Comparison of ENCODE assay signal across 8 mouse cellular contexts in the genomic region with DNA sequence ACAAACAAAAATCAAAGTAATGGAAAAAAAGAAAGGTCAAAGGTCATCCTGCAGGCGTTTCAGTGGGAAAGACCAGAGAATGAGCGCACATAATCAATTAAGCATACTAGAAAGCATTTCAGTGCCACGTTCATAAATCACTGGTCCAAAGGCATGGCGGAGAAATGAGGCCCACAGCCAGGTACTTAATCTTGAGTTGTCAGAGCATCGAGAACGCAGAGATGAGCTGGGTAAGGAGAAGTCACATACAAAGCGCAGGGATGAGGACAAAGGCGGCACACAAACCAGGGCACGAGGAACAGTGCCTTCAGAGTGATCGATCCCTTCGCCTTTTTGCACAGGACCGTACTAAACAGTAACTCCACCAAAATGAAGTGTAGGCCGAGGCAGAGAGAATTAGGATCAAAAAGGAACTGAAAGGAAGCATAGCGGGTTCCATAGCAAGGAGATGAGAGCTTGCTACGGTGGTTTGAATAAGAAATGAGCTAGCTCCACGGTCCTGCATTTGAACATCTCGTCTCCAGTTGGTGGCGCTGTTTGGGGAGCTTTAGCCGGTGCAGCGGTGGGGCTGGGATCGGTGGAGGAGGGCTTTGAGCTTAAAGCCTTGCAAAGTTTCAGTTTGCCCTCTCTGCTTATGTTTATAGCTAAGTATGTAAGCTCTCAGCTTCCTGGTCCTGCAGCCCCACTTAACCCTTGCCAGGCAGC. TPM values are rescaled to one million over a fixed set of nuclear protein-coding genes. Genes with fewer than 3 reads are reported as not detected.
DNase-seq lines count a peak whose midpoint lies in the region; ATAC-seq and TF ChIP-seq lines count a peak whose summit lies in the region.

No protein-coding gene starts in this region.

- H3K27me3 ChIP-seq in heart, adult 2 months (ENCODE audit: control insufficient read depth, insufficient read depth, low read length), result no peaks in the 10 kb centered on the region
- H3K27me3 ChIP-seq in limb, embryonic 14.5 days (ENCODE audit: control insufficient read depth, insufficient read depth, low read length), result no peaks in the 10 kb centered on the region
- no peaks in the 10 kb centered on the region for H3K27me3 ChIP-seq in midbrain, embryonic 16.5 days (ENCODE audit: control insufficient read depth, insufficient read depth, low read depth, low read length)
- no peaks in the 10 kb centered on the region for H3K27me3 ChIP-seq in spleen, adult 2 months (ENCODE audit: control insufficient read depth, insufficient read depth, low read length)

- no peak for TF ChIP-seq POLR2A in heart, adult 2 months (IDR thresholded peaks at IDR 0.05; ENCODE audit: insufficient read depth, low read depth, low read length)
- 0 out of 2 replicates have a peak, but pooled peaks have one; percentile 16 for TF ChIP-seq POLR2A in limb, embryonic 14.5 days (IDR thresholded peaks at IDR 0.05; ENCODE audit: borderline replicate concordance, extremely low read depth, insufficient read depth, insufficient read length)
- no peak for TF ChIP-seq POLR2A in spleen, adult 2 months (IDR thresholded peaks at IDR 0.05; ENCODE audit: low read depth, low read length)

- H3K9ac ChIP-seq in heart, adult 2 months (ENCODE audit: low read depth, low read length), result no peak overlapping the region
- 0 out of 2 replicates have a peak overlapping the region, but pooled peaks have one; percentile 8 for H3K9ac ChIP-seq in limb, embryonic 14.5 days (ENCODE audit: low read depth, low read length, severe bottlenecking)
- H3K9ac ChIP-seq in midbrain, embryonic 16.5 days (ENCODE audit: low read depth, low read length), result peak overlapping the region; percentile 47; the same call in 1 of the 2 replicates

- DNase-seq in urinary bladder, adult 18-20 months (ENCODE audit: low spot score in 2 of 2), result peak; percentile 26 to 29
- DNase-seq in urinary bladder, postnatal 10 days (ENCODE audit: low spot score), result no peak
- DNase-seq in embryo, embryonic 9.5 days (ENCODE audit: extremely low spot score), result peak; percentile 90
- peak; percentile 58 to 72 for DNase-seq in heart, adult 2 months
- peak; percentile 70 for DNase-seq in kidney, adult 18-20 months
- peak; percentile 87 for DNase-seq in limb, embryonic 14.5 days (ENCODE audit: low spot score)
- peak; percentile 28 to 68 for DNase-seq in spleen, adult 2 months (ENCODE audit: low read depth in 1 of 2, low spot score in 2 of 2)

- no peaks in the 10 kb centered on the region for H3K9me3 ChIP-seq in limb, embryonic 14.5 days (ENCODE audit: control insufficient read depth, low read length)
- no peaks in the 10 kb centered on the region for H3K9me3 ChIP-seq in midbrain, embryonic 16.5 days (replicated peaks; ENCODE audit: control insufficient read depth, low read length, poor library complexity, severe bottlenecking)

- 0 out of 2 replicates have a peak, but pooled peaks have one; percentile 28 for TF ChIP-seq EP300 in heart, adult 2 months (IDR thresholded peaks at IDR 0.05; ENCODE audit: insufficient read depth, low read depth, low read length)

- H3K4me1 ChIP-seq in heart, adult 2 months (ENCODE audit: control insufficient read depth, insufficient read depth, low read length), result peaks cover 8% of the 10 kb centered on the region
- H3K4me1 ChIP-seq in limb, embryonic 14.5 days (ENCODE audit: control insufficient read depth, insufficient read depth, low read length), result peaks cover 32% of the 10 kb centered on the region
- H3K4me1 ChIP-seq in midbrain, embryonic 16.5 days (ENCODE audit: control insufficient read depth, insufficient read depth, low read length), result peaks cover 18% of the 10 kb centered on the region
- no peaks in the 10 kb centered on the region for H3K4me1 ChIP-seq in spleen, adult 2 months (ENCODE audit: control insufficient read depth, insufficient read depth, insufficient read length)

- H3K36me3 ChIP-seq in heart, adult 2 months (ENCODE audit: control insufficient read depth, insufficient read depth, low read length), result no peaks in the 10 kb centered on the region
- no peaks in the 10 kb centered on the region for H3K36me3 ChIP-seq in limb, embryonic 14.5 days (ENCODE audit: control insufficient read depth, insufficient read depth, low read length)
- H3K36me3 ChIP-seq in midbrain, embryonic 16.5 days (ENCODE audit: control insufficient read depth, insufficient read depth, low read length), result no peaks in the 10 kb centered on the region
- H3K36me3 ChIP-seq in spleen, adult 2 months (ENCODE audit: control insufficient read depth, insufficient read depth, low read length), result no peaks in the 10 kb centered on the region

- H3K4me2 ChIP-seq in limb, embryonic 14.5 days (replicated peaks; ENCODE audit: low read depth, low read length, severe bottlenecking), result peak overlapping the region; percentile 35
- H3K4me2 ChIP-seq in midbrain, embryonic 16.5 days (ENCODE audit: low read length), result peak overlapping the region; percentile 50

- peak; percentile 83 for TF ChIP-seq CTCF in heart, adult 2 months (IDR thresholded peaks at IDR 0.05)
- TF ChIP-seq CTCF in spleen, adult 2 months (IDR thresholded peaks at IDR 0.05; ENCODE audit: extremely low read depth, insufficient read depth, insufficient read length, insufficient replicate concordance), result peak; percentile 69; the same call in 1 of the 2 replicates

- peak; percentile 82 for ATAC-seq in limb, embryonic 14.5 days (ENCODE audit: low FRiP score, low read depth)
- no peak for ATAC-seq in midbrain, embryonic 16.5 days

- intact Hi-C loops in heart, adult 2 months (cut with DNase I), result no loop called here

- H3K4me3 ChIP-seq in heart, adult 2 months, result peak overlapping the region; percentile 14; the same call in 1 of the 2 replicates
- no peak overlapping the region for H3K4me3 ChIP-seq in limb, embryonic 14.5 days (replicated peaks; ENCODE audit: low read length)
- peak overlapping the region; percentile 19; the same call in 1 of the 2 replicates for H3K4me3 ChIP-seq in midbrain, embryonic 16.5 days (ENCODE audit: low read depth, low read length)
- no peak overlapping the region for H3K4me3 ChIP-seq in spleen, adult 2 months (ENCODE audit: extremely low read depth, insufficient read depth, insufficient read length)

- WGBS in heart, adult 2 months, result 29% methylated on average over 21 of the region's 21 CpGs
- WGBS in limb, embryonic 14.5 days, result 9% methylated on average over 21 of the region's 21 CpGs
- WGBS in midbrain, embryonic 16.5 days, result 6% methylated on average over 21 of the region's 21 CpGs
- WGBS in spleen, adult 2 months, result 19% methylated on average over 21 of the region's 21 CpGs

- H3K79me2 ChIP-seq in heart, adult 2 months (replicated peaks; ENCODE audit: control insufficient read depth, insufficient read depth, low read length), result no peaks in the 10 kb centered on the region

- H3K27ac ChIP-seq in heart, adult 2 months, result no peak overlapping the region
- peak overlapping the region; percentile 45; the same call in 1 of the 2 replicates for H3K27ac ChIP-seq in limb, embryonic 14.5 days (replicated peaks; ENCODE audit: low read depth, low read length)
- no peak overlapping the region for H3K27ac ChIP-seq in midbrain, embryonic 16.5 days (ENCODE audit: low read length)
- H3K27ac ChIP-seq in spleen, adult 2 months (ENCODE audit: insufficient read depth, low read length), result no peak overlapping the region

RNA-seq across cellular contexts. Expression of gene Fam20b, which starts 33.3 kb away (rescaled TPM):
- total RNA-seq in heart, adult 2 months (2021), result 10 to 100 TPM; 53.5 to 62.8 TPM
- polyA plus RNA-seq in heart, adult 2 months (2012; rRNA removed), result 24.6 and 47.2 TPM in 2 replicates
- polyA plus RNA-seq in limb, embryonic 14.5 days (2012; rRNA removed), result 35.0 and 35.8 TPM in 2 replicates
- 29.7 and 33.5 TPM in 2 replicates for polyA plus RNA-seq in limb, embryonic 14.5 days (2014; fragmentation: Nextera tagmentation; extraction: Ambion mirVana)
- polyA plus RNA-seq in midbrain, embryonic 16.5 days (2015; fragmentation: Nextera tagmentation; extraction: Ambion mirVana), result 34.4 and 34.5 TPM in 2 replicates
- 8.9 and 9.6 TPM in 2 replicates for polyA plus RNA-seq in spleen, adult 2 months (2012; rRNA removed)

Comparison
In these comparisons a context has a peak if more than half of its experiments do, and no peak if none do; other contexts are left out.
1. H3K4me3 ChIP-seq: peak in heart, adult 2 months (single experiment) and midbrain, embryonic 16.5 days (single experiment); none in limb, embryonic 14.5 days (single experiment) and spleen, adult 2 months (single experiment).